Mouse (Mus musculus) forebrain, embryonic 12.5 days (tissue): Measurements from ENCODE around the gene Sema4c. TPM values are rescaled to one million over a fixed set of nuclear protein-coding genes. Genes with fewer than 3 reads are reported as not detected.

Source experiments
- ATAC-seq: fragments of 200-750 bp; cut with Nextera tagmentation; 2 replicates; pipeline ENCODE4 v1.8.0; 2017; ENCODE audit warnings: moderate TSS enrichment; ENCODE audit not compliant: low FRiP score
- H3K27ac ChIP-seq: fragments of 300-500 bp; sonication (generic); 2 replicates; pipeline ENCODE4 v1.5.1; 2016; ENCODE audit warnings: mild to moderate bottlenecking
- H3K27me3 ChIP-seq: fragments of 300-500 bp; sonication (generic); 2 replicates; pipeline ENCODE4 v1.6.1; 2016; ENCODE audit warnings: mild to moderate bottlenecking
- H3K36me3 ChIP-seq: fragments of 300-500 bp; sonication (generic); replicated peaks from 2 replicates; pipeline ENCODE4 v1.6.1; 2016; ENCODE audit warnings: mild to moderate bottlenecking
- H3K4me1 ChIP-seq: fragments of 300-500 bp; sonication (generic); 2 replicates; pipeline ENCODE4 v1.6.1; 2016
- H3K4me2 ChIP-seq: fragments of 300-500 bp; sonication (generic); 2 replicates; pipeline ENCODE4 v1.6.1; 2016; ENCODE audit warnings: mild to moderate bottlenecking, moderate library complexity
- H3K4me3 ChIP-seq: fragments of 300-500 bp; sonication (generic); replicated peaks from 2 replicates; pipeline ENCODE4 v1.5.1; 2016; ENCODE audit warnings: mild to moderate bottlenecking
- H3K9ac ChIP-seq: fragments of 300-500 bp; sonication (generic); 2 replicates; pipeline ENCODE4 v1.6.1; 2016; ENCODE audit warnings: mild to moderate bottlenecking
- H3K9me3 ChIP-seq: fragments of 300-500 bp; sonication (generic); 2 replicates; pipeline ENCODE4 v1.6.1; 2016
- WGBS: fragments of 180-500 bp; shearing (Covaris S2); methylation state at CpG from one replicate; pipeline ENCODE4 v1.1.7; 2016; 5-methylcytosine and 5-hydroxymethylcytosine counted together
- polyA plus RNA-seq: library from polyadenylated mRNA; unstranded; fragments of >200 nt; fragmentation: Nextera tagmentation; extraction: Ambion mirVana; gene quantifications from 2 replicates; pipeline ENCODE4 v1.2.1, GENCODE M21; 2016

The Sema4c gene
- polyA plus RNA-seq, 1 experiment from 2014 or later = 29.8 TPM

GRCm38 (mm10) chr1:36574196-36574955, 16.2 kb upstream of the Sema4c start:
- H3K27ac ChIP-seq = no peak overlapping the region
- H3K9me3 ChIP-seq = no peaks in the 10 kb centered on the region
- no peak overlapping the region for H3K4me2 ChIP-seq
- H3K27me3 ChIP-seq = peaks cover 41% of the 10 kb centered on the region
- WGBS = 80% methylated on average over 5 of the region's 5 CpGs
- H3K9ac ChIP-seq = 0 out of 2 replicates have a peak overlapping the region, but pooled peaks have one; percentile 18
- H3K4me1 ChIP-seq = peaks cover 13% of the 10 kb centered on the region
- ATAC-seq = no peak
- H3K4me3 ChIP-seq = no peak overlapping the region
- no peaks in the 10 kb centered on the region for H3K36me3 ChIP-seq

- Histone ChIP-seq H3K4me1 (peaks cover 12% of the 10 kb centered on the region), H3K9me3 (no peaks in the 10 kb centered on the region), H3K4me3 (no peak overlapping the region), H3K36me3 (no peaks in the 10 kb centered on the region), H3K27ac (no peak overlapping the region), H3K27me3 (peaks cover 34% of the 10 kb centered on the region), H3K4me2 (no peak overlapping the region), H3K9ac (no peak overlapping the region)
- WGBS = 87% methylated on average over 8 of the region's 8 CpGs
- no peak for ATAC-seq
These were observed 15.4 kb upstream of the Sema4c start for GRCm38 (mm10) chr1:36573524-36573923.

GRCm38 (mm10) chr1:36572709-36573108, 14.6 kb upstream of the Sema4c start:
- Histone ChIP-seq H3K27me3 (peaks cover 31% of the 10 kb centered on the region), H3K4me2 (no peak overlapping the region), H3K9me3 (no peaks in the 10 kb centered on the region), H3K4me3 (no peak overlapping the region), H3K27ac (no peak overlapping the region), H3K36me3 (no peaks in the 10 kb centered on the region), H3K4me1 (peaks cover 12% of the 10 kb centered on the region), H3K9ac (no peak overlapping the region)
- ATAC-seq = no peak
- WGBS = 69% methylated on average over 1 of the region's 1 CpGs

- Histone ChIP-seq H3K9ac (no peak overlapping the region), H3K4me3 (no peak overlapping the region), H3K4me2 (no peak overlapping the region), H3K27ac (no peak overlapping the region), H3K27me3 (peaks cover 26% of the 10 kb centered on the region), H3K36me3 (no peaks in the 10 kb centered on the region), H3K4me1 (peaks cover 12% of the 10 kb centered on the region), H3K9me3 (no peaks in the 10 kb centered on the region)
- no peak for ATAC-seq
- 77% methylated on average over 2 of the region's 2 CpGs for WGBS
These were observed 14.1 kb upstream of the Sema4c start for GRCm38 (mm10) chr1:36572140-36572700.

- H3K9ac ChIP-seq = no peak overlapping the region
- peaks cover 20% of the 10 kb centered on the region for H3K27me3 ChIP-seq
- H3K4me3 ChIP-seq = no peak overlapping the region
- 57% methylated on average over 6 of the region's 6 CpGs for WGBS
- no peaks in the 10 kb centered on the region for H3K36me3 ChIP-seq
- no peaks in the 10 kb centered on the region for H3K9me3 ChIP-seq
- no peak overlapping the region for H3K4me2 ChIP-seq
- H3K4me1 ChIP-seq = peaks cover 12% of the 10 kb centered on the region
- H3K27ac ChIP-seq = no peak overlapping the region
- ATAC-seq = no peak
These were observed 13.5 kb upstream of the Sema4c start for GRCm38 (mm10) chr1:36571627-36572026.

- Histone ChIP-seq H3K9ac (no peak overlapping the region), H3K27me3 (peaks cover 15% of the 10 kb centered on the region; the same call in 1 of the 2 replicates), H3K4me1 (peaks cover 5% of the 10 kb centered on the region; the same call in 1 of the 2 replicates), H3K27ac (no peak overlapping the region), H3K4me2 (no peak overlapping the region), H3K4me3 (no peak overlapping the region), H3K36me3 (no peaks in the 10 kb centered on the region), H3K9me3 (no peaks in the 10 kb centered on the region)
- no peak for ATAC-seq
- 86% methylated on average over 5 of the region's 5 CpGs for WGBS
These were observed 12.2 kb upstream of the Sema4c start for GRCm38 (mm10) chr1:36570320-36570719.

- no peak overlapping the region for H3K27ac ChIP-seq
- WGBS = 50% methylated on average over 7 of the region's 7 CpGs
These were observed 11.6 kb upstream of the Sema4c start for GRCm38 (mm10) chr1:36569694-36570276.

GRCm38 (mm10) chr1:36568776-36569175, 10.6 kb upstream of the Sema4c start:
- no peak overlapping the region for H3K27ac ChIP-seq
- H3K9me3 ChIP-seq = no peaks in the 10 kb centered on the region
- 84% methylated on average over 4 of the region's 4 CpGs for WGBS

More at GRCm38 (mm10) chr1:36569694-36570276, 11.6 kb upstream of the Sema4c start:
- H3K36me3 ChIP-seq = no peaks in the 10 kb centered on the region
- H3K4me3 ChIP-seq = no peak overlapping the region
- no peak for ATAC-seq
- no peak overlapping the region for H3K4me2 ChIP-seq
- peaks cover 14% of the 10 kb centered on the region; the same call in 1 of the 2 replicates for H3K27me3 ChIP-seq
- peaks cover 5% of the 10 kb centered on the region; the same call in 1 of the 2 replicates for H3K4me1 ChIP-seq
- 0 out of 2 replicates have a peak overlapping the region, but pooled peaks have one; percentile 4 for H3K9ac ChIP-seq
- no peaks in the 10 kb centered on the region for H3K9me3 ChIP-seq

GRCm38 (mm10) chr1:36567818-36568603, 9.9 kb upstream of the Sema4c start:
- H3K9me3 ChIP-seq = no peaks in the 10 kb centered on the region
- no peak for ATAC-seq
- H3K9ac ChIP-seq = no peak overlapping the region
- peaks cover 5% of the 10 kb centered on the region; the same call in 1 of the 2 replicates for H3K4me1 ChIP-seq
- H3K4me3 ChIP-seq = no peak overlapping the region
- H3K27ac ChIP-seq = no peak overlapping the region
- 43% methylated on average over 21 of the region's 21 CpGs for WGBS
- peaks cover 22% of the 10 kb centered on the region; the same call in 1 of the 2 replicates for H3K27me3 ChIP-seq
- no peak overlapping the region for H3K4me2 ChIP-seq
- H3K36me3 ChIP-seq = no peaks in the 10 kb centered on the region

More at GRCm38 (mm10) chr1:36568776-36569175, 10.6 kb upstream of the Sema4c start:
- Histone ChIP-seq H3K4me3 (no peak overlapping the region), H3K27me3 (peaks cover 22% of the 10 kb centered on the region; the same call in 1 of the 2 replicates), H3K9ac (no peak overlapping the region), H3K4me2 (no peak overlapping the region), H3K36me3 (no peaks in the 10 kb centered on the region), H3K4me1 (peaks cover 5% of the 10 kb centered on the region; the same call in 1 of the 2 replicates)
- no peak for ATAC-seq

GRCm38 (mm10) chr1:36566425-36566824, 8.3 kb upstream of the Sema4c start:
- Histone ChIP-seq H3K4me2 (no peak overlapping the region), H3K27me3 (peaks cover 22% of the 10 kb centered on the region; the same call in 1 of the 2 replicates), H3K9me3 (no peaks in the 10 kb centered on the region), H3K36me3 (no peaks in the 10 kb centered on the region), H3K27ac (no peak overlapping the region), H3K4me1 (peaks cover 5% of the 10 kb centered on the region; the same call in 1 of the 2 replicates), H3K4me3 (no peak overlapping the region), H3K9ac (no peak overlapping the region)
- no peak for ATAC-seq
- 15% methylated on average over 2 of the region's 2 CpGs for WGBS

GRCm38 (mm10) chr1:36564101-36564500, 6.0 kb upstream of the Sema4c start:
- no peak overlapping the region for H3K27ac ChIP-seq
- H3K9ac ChIP-seq = no peak overlapping the region
- no peak overlapping the region for H3K4me3 ChIP-seq
- H3K9me3 ChIP-seq = no peaks in the 10 kb centered on the region
- H3K4me2 ChIP-seq = no peak overlapping the region
- peaks cover 7% of the 10 kb centered on the region; the same call in 1 of the 2 replicates for H3K4me1 ChIP-seq
- WGBS = 80% methylated on average over 6 of the region's 6 CpGs
- no peaks in the 10 kb centered on the region for H3K36me3 ChIP-seq
- ATAC-seq = no peak
- peaks cover 36% of the 10 kb centered on the region for H3K27me3 ChIP-seq

- Histone ChIP-seq H3K4me3 (no peak overlapping the region), H3K27ac (no peak overlapping the region), H3K9me3 (no peaks in the 10 kb centered on the region), H3K9ac (no peak overlapping the region), H3K4me1 (peaks cover 12% of the 10 kb centered on the region), H3K4me2 (no peak overlapping the region), H3K27me3 (peaks cover 39% of the 10 kb centered on the region), H3K36me3 (no peaks in the 10 kb centered on the region)
- no peak for ATAC-seq
- 71% methylated on average over 4 of the region's 4 CpGs for WGBS
These were observed 5.5 kb upstream of the Sema4c start for GRCm38 (mm10) chr1:36563632-36564031.
